Mouse (Mus musculus) gastrocnemius, postnatal 4 days (tissue): ENCODE data around the gene Klre1. TPM values are rescaled to one million over a fixed set of nuclear protein-coding genes. Genes with fewer than 3 reads are reported as not detected.
"Not testable (repeated sequence)": the region's sequence is repeated elsewhere in the genome, so short reads cannot be mapped to it uniquely, and the experiment has no call there.

Source experiments
- DNase-seq, 2 experiments: peaks; one replicate each; pipeline ENCODE4 v3.0.0; 2021 to 2022; ENCODE audit warnings: low spot score in 2 of 2, mixed read lengths in 2 of 2
- total RNA-seq, 2 experiments: library from RNA; stranded (reverse); gene quantifications; 2 replicates each; pipeline ENCODE4 v1.2.3; 2021

Gene Klre1
- total RNA-seq, 2 experiments from 2014 or later, result not detected

GRCm38 (mm10) chr6:129581896-129582295 lies 4.2 kb downstream of the Klre1 start:
- no peak for DNase-seq

- DNase-seq, result no peak
These were observed 5.3 kb downstream of the Klre1 start for GRCm38 (mm10) chr6:129583014-129583413.

- no peak for DNase-seq
These were observed 13.8 kb downstream of the Klre1 start, which contains the start of gene Klrd1 for GRCm38 (mm10) chr6:129591508-129591907. Gene Klrd1 (plus strand): TSS chr6:129591782.

- DNase-seq, result no peak
These were observed 30.7 kb downstream of the Klre1 start for GRCm38 (mm10) chr6:129608372-129608771.

GRCm38 (mm10) chr6:129623735-129624134 lies 46.0 kb downstream of the Klre1 start, which contains the start of gene Klrk1:
Gene Klrk1 (minus strand): TSS chr6:129623864.
- no peak for DNase-seq

- DNase-seq, result not testable (repeated sequence)
These were observed 53.3 kb downstream of the Klre1 start for GRCm38 (mm10) chr6:129631046-129631445.

Other genes with a start within 250 kb of the Klre1 start
- not detected for gene 4922502D21Rik, start 246.1 kb upstream of the Klre1 start, total RNA-seq
- under 1 TPM; 0.31 to 0.44 TPM for gene Clec12a, start 235.2 kb upstream of the Klre1 start, total RNA-seq
- under 1 TPM; 0.34 to 0.54 TPM for gene Clec12b, start 192.0 kb upstream of the Klre1 start, total RNA-seq
- gene Clec1b, start 180.6 kb upstream of the Klre1 start, total RNA-seq, result under 1 TPM; 0.34 to 0.71 TPM
- gene Clec9a, start 169.0 kb upstream of the Klre1 start, total RNA-seq, result not detected
- gene Clec1a, start 125.9 kb upstream of the Klre1 start, total RNA-seq, result 1 to 10 TPM; 5.9 to 6.2 TPM
- not detected for gene Olr1, start 70.7 kb upstream of the Klre1 start, total RNA-seq
- not detected for gene Tmem52b, start 65.3 kb upstream of the Klre1 start, total RNA-seq
- 10 to 100 TPM; 30.7 to 31.3 TPM for gene Gabarapl1, start 44.7 kb upstream of the Klre1 start, total RNA-seq
- gene Klrd1, start 13.9 kb downstream of the Klre1 start, total RNA-seq, result not detected
- gene Klrk1, start 46.0 kb downstream of the Klre1 start, total RNA-seq, result not detected
- gene Klrc3, start 65.4 kb downstream of the Klre1 start, total RNA-seq, result not detected
- gene Klrc2, start 82.8 kb downstream of the Klre1 start, total RNA-seq, result not detected
- gene Klrc1, start 101.1 kb downstream of the Klre1 start, total RNA-seq, result not detected
- gene Klri1, start 139.2 kb downstream of the Klre1 start, total RNA-seq, result not detected
- gene Klri2, start 162.6 kb downstream of the Klre1 start, total RNA-seq, result not detected
- not detected for gene Gm156, start 206.4 kb downstream of the Klre1 start, total RNA-seq